8 mouse cellular contexts compared by ENCODE assay signal in genomic region chr5:115134234-115135165, GRCm38 (mm10). TPM values are rescaled to one million over a fixed set of nuclear protein-coding genes. Genes with fewer than 3 reads are reported as not detected.
DNase-seq lines count a peak whose midpoint lies in the region; ATAC-seq and TF ChIP-seq lines count a peak whose summit lies in the region.

Unc119b (minus strand) TSS chr5:115134975.

- no peaks in the 10 kb centered on the region for H3K9me3 ChIP-seq in G1E (replicated peaks)
- no peaks in the 10 kb centered on the region for H3K9me3 ChIP-seq in forebrain, embryonic 16.5 days (ENCODE audit: control insufficient read depth, low read length)
- no peaks in the 10 kb centered on the region for H3K9me3 ChIP-seq in neural tube, embryonic 14.5 days (ENCODE audit: control insufficient read depth, low read length)

- peaks cover 22% of the 10 kb centered on the region for H3K4me1 ChIP-seq in G1E (ENCODE audit: insufficient read depth, low read depth, low read length)
- H3K4me1 ChIP-seq in forebrain, embryonic 16.5 days (replicated peaks; ENCODE audit: control insufficient read depth, insufficient read depth, low read length) = peaks cover 16% of the 10 kb centered on the region
- peaks cover 11% of the 10 kb centered on the region for H3K4me1 ChIP-seq in neural tube, embryonic 14.5 days (ENCODE audit: control insufficient read depth, insufficient read depth, low read length)
- peaks cover 6% of the 10 kb centered on the region for H3K4me1 ChIP-seq in testis, adult 2 months (ENCODE audit: control insufficient read depth, insufficient read depth, low read length)

- peak; percentile 90 for DNase-seq in G1E (ENCODE audit: low spot score)
- DNase-seq in cerebellum, adult 18-20 months = peak; percentile 88 to 94
- peak; percentile 85 for DNase-seq in heart, postnatal 25 days (ENCODE audit: low spot score)
- DNase-seq in layer of hippocampus, adult 18-20 months (ENCODE audit: low spot score in 2 of 2) = peak; percentile 78 to 87
- peak; percentile 86 to 87 for DNase-seq in lung, adult 18-20 months

- peak within 1 kb of the TSS; percentile 15; the same call in 1 of the 2 replicates for H3K27ac ChIP-seq in forebrain, embryonic 16.5 days (ENCODE audit: low read length)
- H3K27ac ChIP-seq in neural tube, embryonic 14.5 days (ENCODE audit: low read depth, low read length) = 0 out of 2 replicates have a peak within 1 kb of the TSS, but pooled peaks have one; percentile 57
- H3K27ac ChIP-seq in testis, adult 2 months (ENCODE audit: control insufficient read depth, insufficient read depth, low read depth, low read length) = peak within 1 kb of the TSS; percentile 92

- no peak for TF ChIP-seq CTCF in G1E (IDR thresholded peaks at IDR 0.05; ENCODE audit: low read depth, low read length)
- TF ChIP-seq CTCF in testis, adult 2 months (IDR thresholded peaks at IDR 0.05; ENCODE audit: control insufficient read depth, insufficient read depth, insufficient replicate concordance, low read depth, low read length) = no peak

- WGBS in forebrain, embryonic 16.5 days = under 1% methylated on average over 54 of the region's 81 CpGs
- under 1% methylated on average over 41 of the region's 81 CpGs for WGBS in neural tube, embryonic 14.5 days

- intact Hi-C loops in heart, postnatal 25 days (cut with DNase I) = loop anchor here (5.0 kb wide), 1 partner anchor 213 kb away; the partner anchor contains the start of gene Cox6a1

- ATAC-seq in G1E (ENCODE audit: extremely low read depth, insufficient number of reproducible peaks, low FRiP score, poor library complexity, severe bottlenecking) = peak; percentile 76
- peak; percentile 96 for ATAC-seq in forebrain, embryonic 16.5 days
- peak; percentile 93 for ATAC-seq in neural tube, embryonic 14.5 days (ENCODE audit: low read depth)

- H3K36me3 ChIP-seq in G1E (replicated peaks) = peaks cover 36% of the 10 kb centered on the region
- H3K36me3 ChIP-seq in forebrain, embryonic 16.5 days (ENCODE audit: control insufficient read depth, insufficient read depth) = no peaks in the 10 kb centered on the region; the same call in 1 of the 2 replicates
- 0 out of 2 replicates have a peak, but pooled peaks cover 6% of the 10 kb centered on the region for H3K36me3 ChIP-seq in neural tube, embryonic 14.5 days (ENCODE audit: control insufficient read depth, insufficient read depth, low read length)
- H3K36me3 ChIP-seq in testis, adult 2 months (ENCODE audit: control insufficient read depth, insufficient read depth, low read length) = no peaks in the 10 kb centered on the region; the same call in 1 of the 2 replicates

- peaks cover 19% of the 10 kb centered on the region for H3K27me3 ChIP-seq in G1E (ENCODE audit: insufficient read depth, low read length)
- H3K27me3 ChIP-seq in forebrain, embryonic 16.5 days (replicated peaks; ENCODE audit: control insufficient read depth, insufficient read depth, low read length) = no peaks in the 10 kb centered on the region
- H3K27me3 ChIP-seq in neural tube, embryonic 14.5 days (ENCODE audit: control insufficient read depth, insufficient read depth, low read length) = no peaks in the 10 kb centered on the region
- no peaks in the 10 kb centered on the region for H3K27me3 ChIP-seq in testis, adult 2 months (ENCODE audit: control insufficient read depth, insufficient read depth, low read length)

- TF ChIP-seq POLR2A in testis, adult 2 months (IDR thresholded peaks at IDR 0.05; ENCODE audit: control insufficient read depth, low read depth, low read length) = peak; percentile 72

- H3K4me3 ChIP-seq in G1E (ENCODE audit: low read depth, low read length) = peak within 1 kb of the TSS; percentile 84
- peak within 1 kb of the TSS; percentile 87 for H3K4me3 ChIP-seq in forebrain, embryonic 16.5 days (replicated peaks; ENCODE audit: low read length)
- peak within 1 kb of the TSS; percentile 86 for H3K4me3 ChIP-seq in neural tube, embryonic 14.5 days (ENCODE audit: low read depth, low read length)
- peak within 1 kb of the TSS; percentile 99 for H3K4me3 ChIP-seq in testis, adult 2 months (ENCODE audit: control insufficient read depth, low read depth, low read length)

- peak within 1 kb of the TSS; percentile 88 for H3K9ac ChIP-seq in forebrain, embryonic 16.5 days (replicated peaks; ENCODE audit: low read depth, low read length)
- peak within 1 kb of the TSS; percentile 91 for H3K9ac ChIP-seq in neural tube, embryonic 14.5 days (replicated peaks; ENCODE audit: low read depth, low read length)

- H3K4me2 ChIP-seq in forebrain, embryonic 16.5 days (ENCODE audit: low read length) = peak within 1 kb of the TSS; percentile 79
- H3K4me2 ChIP-seq in neural tube, embryonic 14.5 days (ENCODE audit: low read depth, low read length) = peak within 1 kb of the TSS; percentile 91

RNA-seq across cellular contexts. Expression of gene Unc119b, which starts in this region (rescaled TPM):
- total RNA-seq in G1E (2014; fragmentation: Nextera tagmentation) (12.2 and 12.5 TPM in 2 replicates), G1E (2017) (14.3 and 16.0 TPM in 2 replicates)
- polyA plus RNA-seq in G1E (2012) = 32.8 and 32.9 TPM in 2 replicates
- polyA plus RNA-seq in forebrain, embryonic 16.5 days (2015; fragmentation: Nextera tagmentation; extraction: Ambion mirVana) = 35.3 and 39.8 TPM in 2 replicates
- 10 to 100 TPM; 18.9 to 21.9 TPM for total RNA-seq in heart, postnatal 25 days (2021)
- total RNA-seq in layer of hippocampus, adult 18-20 months (2021) = 10 to 100 TPM; 28.1 to 30.2 TPM
- polyA plus RNA-seq in neural tube, embryonic 14.5 days (2014; fragmentation: Nextera tagmentation; extraction: Ambion mirVana) = 27.9 and 33.9 TPM in 2 replicates
- polyA plus RNA-seq in testis, adult 2 months (2012; rRNA removed) = 15.7 and 21.1 TPM in 2 replicates

Comparison
In these comparisons a context has a peak if more than half of its experiments do, and no peak if none do; other contexts are left out.
1. Peak in every context shown above with its lines: DNase-seq, ATAC-seq, H3K4me3 ChIP-seq and H3K27ac ChIP-seq.
2. H3K27ac ChIP-seq: peak in every context shown above with its lines; median percentile 92 in testis, adult 2 months; 57 in neural tube, embryonic 14.5 days; 15 in forebrain, embryonic 16.5 days.